Mouse (Mus musculus) stomach, embryonic 14.5 days (tissue): ENCODE measurements at regions not wholly inside any gene's neighbourhood (a gene's known extent, or its start where the extent isn't known, plus 50 kb on each side); places are given as distances from the start of the nearest gene placed in this dataset.

Experiments
- ATAC-seq: fragments of 200-750 bp; cut with Nextera tagmentation; 2 replicates; pipeline ENCODE4 v1.8.0; 2017; ENCODE audit warnings: low read depth, moderate TSS enrichment; ENCODE audit not compliant: insufficient number of reproducible peaks, insufficient read depth, low FRiP score
- H3K27ac ChIP-seq: fragments of 300-500 bp; sonication (generic); 2 replicates; pipeline ENCODE4 v1.5.1; 2014; ENCODE audit warnings: mild to moderate bottlenecking, low read length, moderate library complexity, mixed read lengths
- H3K27me3 ChIP-seq: fragments of 300-500 bp; sonication (generic); 2 replicates; pipeline ENCODE4 v1.6.1; 2014; ENCODE audit warnings: low read length, control low read depth, mixed read lengths; ENCODE audit not compliant: control insufficient read depth, insufficient read depth
- H3K36me3 ChIP-seq: fragments of 300-500 bp; sonication (generic); 2 replicates; pipeline ENCODE4 v1.6.1; 2014; ENCODE audit warnings: mild to moderate bottlenecking, control low read depth, low read length, moderate library complexity, mixed read lengths; ENCODE audit not compliant: control insufficient read depth, insufficient read depth
- H3K4me1 ChIP-seq: fragments of 300-500 bp; sonication (generic); 2 replicates; pipeline ENCODE4 v1.6.1; 2014; ENCODE audit warnings: low read length, control low read depth, mixed read lengths; ENCODE audit not compliant: control insufficient read depth, insufficient read depth
- H3K4me2 ChIP-seq: fragments of 300-500 bp; sonication (generic); replicated peaks from 2 replicates; pipeline ENCODE4 v1.6.1; 2014; ENCODE audit warnings: low read depth, low read length, control low read depth
- H3K4me3 ChIP-seq: fragments of 300-500 bp; sonication (generic); 2 replicates; pipeline ENCODE4 v1.5.1; 2014; ENCODE audit warnings: low read depth, low read length, control low read depth
- H3K9ac ChIP-seq: fragments of 300-500 bp; sonication (generic); replicated peaks from 2 replicates; pipeline ENCODE4 v1.6.1; 2014; ENCODE audit warnings: low read depth, mild to moderate bottlenecking, control low read depth, low read length, moderate library complexity, mixed read lengths
- H3K9me3 ChIP-seq: fragments of 300-500 bp; sonication (generic); 2 replicates; pipeline ENCODE4 v1.6.1; 2016; ENCODE audit warnings: low read depth, low read length, control low read depth; ENCODE audit not compliant: control insufficient read depth
- WGBS: fragments of 180-500 bp; shearing (Covaris S2); extraction: QIAGEN DNeasy Blood & Tissue Kit; methylation state at CpG from one replicate; pipeline ENCODE4 v1.1.7; 2014; 5-methylcytosine and 5-hydroxymethylcytosine counted together

GRCm38 (mm10) chr2:78024981-78025565 is 78.9 kb upstream of the Cwc22 start:
- no peaks in the 10 kb centered on the region for H3K27me3 ChIP-seq
- H3K4me3 ChIP-seq: no peak overlapping the region
- no peaks in the 10 kb centered on the region for H3K4me1 ChIP-seq
- no peak overlapping the region for H3K9ac ChIP-seq
- no peak for ATAC-seq
- H3K9me3 ChIP-seq: no peaks in the 10 kb centered on the region
- no peak overlapping the region for H3K27ac ChIP-seq
- WGBS: 86% methylated on average over 1 of the region's 1 CpGs
- H3K4me2 ChIP-seq: no peak overlapping the region
- H3K36me3 ChIP-seq: no peaks in the 10 kb centered on the region

GRCm38 (mm10) chr2:78023916-78024685 is 77.9 kb upstream of the Cwc22 start:
- WGBS: 51% methylated on average over 4 of the region's 4 CpGs
- ATAC-seq: no peak
- H3K4me1 ChIP-seq: no peaks in the 10 kb centered on the region

GRCm38 (mm10) chr2:78023416-78023815 is 77.2 kb upstream of the Cwc22 start:
- H3K27me3 ChIP-seq: no peaks in the 10 kb centered on the region
- WGBS: 80% methylated on average over 2 of the region's 2 CpGs
- no peak overlapping the region for H3K4me2 ChIP-seq
- no peak overlapping the region for H3K9ac ChIP-seq
- no peak overlapping the region for H3K4me3 ChIP-seq
- no peak for ATAC-seq
- no peaks in the 10 kb centered on the region for H3K36me3 ChIP-seq
- H3K27ac ChIP-seq: no peak overlapping the region
- no peaks in the 10 kb centered on the region for H3K9me3 ChIP-seq
- no peaks in the 10 kb centered on the region for H3K4me1 ChIP-seq

More at GRCm38 (mm10) chr2:78023916-78024685, 77.9 kb upstream of the Cwc22 start:
- no peaks in the 10 kb centered on the region for H3K27me3 ChIP-seq
- H3K9me3 ChIP-seq: no peaks in the 10 kb centered on the region
- no peak overlapping the region for H3K9ac ChIP-seq
- H3K36me3 ChIP-seq: no peaks in the 10 kb centered on the region
- no peak overlapping the region for H3K4me3 ChIP-seq
- H3K27ac ChIP-seq: no peak overlapping the region
- no peak overlapping the region for H3K4me2 ChIP-seq

GRCm38 (mm10) chr2:78022756-78023155 is 76.6 kb upstream of the Cwc22 start:
- Histone ChIP-seq H3K4me3 (no peak overlapping the region), H3K4me2 (no peak overlapping the region)
- WGBS: 78% methylated on average over 4 of the region's 4 CpGs

GRCm38 (mm10) chr2:78021905-78022304 is 75.7 kb upstream of the Cwc22 start:
- ATAC-seq: no peak
- no peaks in the 10 kb centered on the region for H3K4me1 ChIP-seq
- no peak overlapping the region for H3K4me2 ChIP-seq
- no peaks in the 10 kb centered on the region for H3K27me3 ChIP-seq
- H3K9ac ChIP-seq: no peak overlapping the region
- WGBS: 19% methylated on average over 5 of the region's 5 CpGs
- H3K36me3 ChIP-seq: no peaks in the 10 kb centered on the region
- H3K9me3 ChIP-seq: no peaks in the 10 kb centered on the region
- H3K27ac ChIP-seq: no peak overlapping the region
- no peak overlapping the region for H3K4me3 ChIP-seq

More at GRCm38 (mm10) chr2:78022756-78023155, 76.6 kb upstream of the Cwc22 start:
- Histone ChIP-seq H3K4me1 (no peaks in the 10 kb centered on the region), H3K36me3 (no peaks in the 10 kb centered on the region), H3K9me3 (no peaks in the 10 kb centered on the region), H3K27me3 (no peaks in the 10 kb centered on the region), H3K27ac (no peak overlapping the region), H3K9ac (no peak overlapping the region)
- ATAC-seq: no peak

GRCm38 (mm10) chr2:78021356-78021900 is 75.3 kb upstream of the Cwc22 start:
- no peak for ATAC-seq
- H3K4me1 ChIP-seq: no peaks in the 10 kb centered on the region
- no peaks in the 10 kb centered on the region for H3K9me3 ChIP-seq
- no peak overlapping the region for H3K4me2 ChIP-seq
- H3K36me3 ChIP-seq: no peaks in the 10 kb centered on the region
- no peak overlapping the region for H3K9ac ChIP-seq
- no peak overlapping the region for H3K4me3 ChIP-seq
- H3K27me3 ChIP-seq: no peaks in the 10 kb centered on the region
- WGBS: 33% methylated on average over 2 of the region's 2 CpGs
- H3K27ac ChIP-seq: no peak overlapping the region

GRCm38 (mm10) chr2:78020516-78020915 is 74.3 kb upstream of the Cwc22 start:
- WGBS: 84% methylated on average over 3 of the region's 3 CpGs
- H3K27ac ChIP-seq: no peak overlapping the region
- no peak for ATAC-seq
- no peak overlapping the region for H3K4me2 ChIP-seq
- no peaks in the 10 kb centered on the region for H3K4me1 ChIP-seq
- no peaks in the 10 kb centered on the region for H3K9me3 ChIP-seq
- H3K27me3 ChIP-seq: no peaks in the 10 kb centered on the region
- H3K4me3 ChIP-seq: no peak overlapping the region
- no peaks in the 10 kb centered on the region for H3K36me3 ChIP-seq
- H3K9ac ChIP-seq: no peak overlapping the region

- no peaks in the 10 kb centered on the region for H3K9me3 ChIP-seq
- no peaks in the 10 kb centered on the region for H3K36me3 ChIP-seq
- H3K27me3 ChIP-seq: no peaks in the 10 kb centered on the region
- no peak overlapping the region for H3K27ac ChIP-seq
- H3K4me2 ChIP-seq: no peak overlapping the region
- 84% methylated on average over 3 of the region's 3 CpGs for WGBS
- ATAC-seq: no peak
- no peak overlapping the region for H3K4me3 ChIP-seq
- no peak overlapping the region for H3K9ac ChIP-seq
- no peaks in the 10 kb centered on the region for H3K4me1 ChIP-seq
Observed at GRCm38 (mm10) chr2:78019916-78020315, 73.7 kb upstream of the Cwc22 start.
